Mouse (Mus musculus) layer of hippocampus, postnatal 36 days (tissue): ENCODE results near the gene Pde9a. TPM values are rescaled to one million over a fixed set of nuclear protein-coding genes. Genes with fewer than 3 reads are reported as not detected.

ENCODE experiments used
- DNase-seq, 2 experiments: peaks; one replicate each; pipeline ENCODE4 v3.0.0; 2022
- total RNA-seq, 2 experiments: library from RNA; stranded (reverse); gene quantifications; 2 replicates each; pipeline ENCODE4 v1.2.3; 2021

Pde9a gene
- total RNA-seq, 2 experiments from 2014 or later = 20.7 to 31.6 TPM

GRCm38 (mm10) chr17:31433978-31434797, 48.2 kb downstream of the Pde9a start:
- DNase-seq = no peak

GRCm38 (mm10) chr17:31434825-31435325, 48.9 kb downstream of the Pde9a start:
- DNase-seq = no peak

GRCm38 (mm10) chr17:31435934-31436813, 50.2 kb downstream of the Pde9a start:
- DNase-seq = no peak

GRCm38 (mm10) chr17:31436814-31437406, 50.9 kb downstream of the Pde9a start:
- DNase-seq = no peak

GRCm38 (mm10) chr17:31437482-31437881, 51.5 kb downstream of the Pde9a start:
- DNase-seq = no peak

GRCm38 (mm10) chr17:31439978-31440377, 54.0 kb downstream of the Pde9a start:
- DNase-seq = no peak

- no peak for DNase-seq
Observed at GRCm38 (mm10) chr17:31442513-31442912, 56.5 kb downstream of the Pde9a start.

GRCm38 (mm10) chr17:31444251-31444650, 58.2 kb downstream of the Pde9a start:
- no peak for DNase-seq

GRCm38 (mm10) chr17:31445061-31445731, 59.2 kb downstream of the Pde9a start:
- DNase-seq = no peak

GRCm38 (mm10) chr17:31447766-31448165, 61.8 kb downstream of the Pde9a start:
- DNase-seq = no peak

GRCm38 (mm10) chr17:31448519-31448918, 62.5 kb downstream of the Pde9a start:
- DNase-seq = no peak

GRCm38 (mm10) chr17:31450206-31450605, 64.2 kb downstream of the Pde9a start:
- DNase-seq = peak in 1 of 2 experiments; percentile 44

GRCm38 (mm10) chr17:31451179-31451708, 65.2 kb downstream of the Pde9a start:
- peak; percentile 65 to 70 for DNase-seq

- no peak for DNase-seq
Observed at GRCm38 (mm10) chr17:31452816-31453215, 66.8 kb downstream of the Pde9a start.

GRCm38 (mm10) chr17:31453476-31453875, 67.5 kb downstream of the Pde9a start:
- DNase-seq = no peak

- no peak for DNase-seq
Observed at GRCm38 (mm10) chr17:31454056-31454455, 68.0 kb downstream of the Pde9a start.

- peak; percentile 50 to 53 for DNase-seq
Observed at GRCm38 (mm10) chr17:31456723-31457567, 70.9 kb downstream of the Pde9a start.

- no peak for DNase-seq
Observed at GRCm38 (mm10) chr17:31460416-31460815, 74.4 kb downstream of the Pde9a start.

- DNase-seq = no peak
Observed at GRCm38 (mm10) chr17:31462506-31462905, 76.5 kb downstream of the Pde9a start.

GRCm38 (mm10) chr17:31466854-31467253, 80.8 kb downstream of the Pde9a start:
- DNase-seq = no peak

- no peak for DNase-seq
Observed at GRCm38 (mm10) chr17:31468496-31468895, 82.5 kb downstream of the Pde9a start.
